Mouse (Mus musculus): ENCODE results near the gene Atp1a4.

DNA sequence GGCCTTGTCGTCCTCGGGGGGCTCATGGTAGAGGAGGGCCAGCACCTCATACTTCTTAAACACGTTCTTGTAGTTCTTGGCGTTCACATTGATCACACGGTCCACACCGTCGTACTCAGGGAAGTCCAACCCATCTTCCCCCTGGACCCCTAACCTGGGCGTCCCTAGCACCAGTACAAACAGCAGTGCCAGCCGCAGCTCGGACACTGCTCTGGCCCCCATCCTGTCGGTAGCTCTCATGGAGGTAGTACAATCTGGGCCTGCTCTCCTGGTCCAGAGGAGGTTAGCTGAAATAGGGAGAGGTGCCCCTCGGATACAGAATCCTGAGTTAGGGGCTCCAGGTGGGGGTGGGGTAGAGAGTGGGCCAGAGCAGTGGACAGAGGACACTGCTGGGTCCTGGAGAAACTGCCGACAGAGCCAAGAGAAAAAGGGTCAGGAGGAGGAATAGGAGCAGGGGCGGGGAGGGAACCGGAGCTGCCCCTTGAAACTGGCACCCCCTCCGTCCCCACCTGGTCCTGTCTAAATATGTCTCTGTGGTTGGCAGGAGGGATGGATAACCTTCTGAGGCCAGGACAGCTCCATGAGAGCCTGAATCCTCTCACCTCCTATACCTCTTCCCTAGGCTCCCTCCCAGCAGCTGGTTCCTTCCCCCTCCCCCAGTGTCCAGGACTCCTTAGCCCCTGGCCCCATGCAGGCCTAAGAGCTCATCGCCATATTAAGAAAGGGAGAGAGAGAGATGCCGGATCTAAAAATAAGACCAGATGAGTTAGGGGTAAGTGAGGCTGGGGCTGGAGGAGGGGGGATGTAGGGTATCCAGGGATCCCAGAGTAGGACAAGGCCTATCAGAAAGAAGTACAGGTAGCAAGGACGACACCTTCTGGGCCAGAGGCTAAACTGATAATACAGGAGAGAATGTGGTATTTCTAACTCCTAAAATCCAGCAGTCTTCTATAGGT is 38.5 kb downstream of the Atp1a4 start, which contains the start of gene Casq1:
- TF ChIP-seq CTCF (conservative IDR thresholded peaks at IDR 0.05; ENCODE audit: low read length) (no peak), NANOG (IDR thresholded peaks at IDR 0.05; ENCODE audit: borderline replicate concordance, low read length) (no peak), POU5F1 (IDR thresholded peaks at IDR 0.05; ENCODE audit: borderline replicate concordance, low read length) (no peak)
